Mouse (Mus musculus): ENCODE results near the gene Msl1.

- TF ChIP-seq CTCF (IDR thresholded peaks at IDR 0.05; ENCODE audit: borderline replicate concordance, insufficient read depth, low read depth, low read length) = no peak
- no peak for TF ChIP-seq POLR2A (IDR thresholded peaks at IDR 0.05; ENCODE audit: borderline replicate concordance, insufficient read depth, low read length)
Measured at GRCm38 (mm10) chr11:98849196-98849894, 54.0 kb downstream of the Msl1 start.
